Mouse (Mus musculus) embryonic stem cell, embryonic (primary cell): Measurements from ENCODE around the gene Mlx.

Source experiments
- CTCF ChIA-PET, 4 experiments: fragments of 300-600 bp in 2 of 4; fragments of 350-600 bp in 2 of 4; sonication (Branson Sonifier 250); formaldehyde crosslinking; loops; one replicate each; lab custom pipeline; 2022; ENCODE audit warnings: inconsistent platforms in 2 of 4; lab: Charles Lee
- POLR2A ChIA-PET, 4 experiments: fragments of 300-600 bp in 2 of 4; fragments of 350-600 bp in 2 of 4; sonication (Branson Sonifier 250); formaldehyde crosslinking; loops; one replicate each; lab custom pipeline; 2022; ENCODE audit warnings: antibody characterized with exemption in 4 of 4, inconsistent platforms in 1 of 4; lab: Charles Lee

Mlx gene

GRCm38 (mm10) chr11:101086756-101087681, at the start of gene Mlx:
Gene Mlx (plus strand): TSS chr11:101087277.
- ChIA-PET POLR2A (interaction anchor here (0.6 to 6.2 kb wide), 30 partner anchors 7 to 794 kb away, joined by 3 to 39 read pairs (median 5); partner anchors contain the start of genes Psmc3ip (in 3 of the 4), Naglu (in 2 of the 4), Retreg3 (in 2 of the 4) and Tubg1 (in 2 of the 4)), CTCF (interaction anchor here in 3 of 4 experiments (0.7 to 2.4 kb wide), 8 partner anchors 8 to 114 kb away, joined by 3 to 9 read pairs (median 8); partner anchors contain the start of gene Psmc3ip (in 1 of the 3))

GRCm38 (mm10) chr11:101037795-101038194, 49.3 kb upstream of the Mlx start:
- ChIA-PET POLR2A (interaction anchor here in 1 of 4 experiments (1.6 kb wide), 1 partner anchor 22 kb away, joined by 4 read pairs; no protein-coding TSS in a partner anchor), CTCF (no interaction called here)

DNA sequence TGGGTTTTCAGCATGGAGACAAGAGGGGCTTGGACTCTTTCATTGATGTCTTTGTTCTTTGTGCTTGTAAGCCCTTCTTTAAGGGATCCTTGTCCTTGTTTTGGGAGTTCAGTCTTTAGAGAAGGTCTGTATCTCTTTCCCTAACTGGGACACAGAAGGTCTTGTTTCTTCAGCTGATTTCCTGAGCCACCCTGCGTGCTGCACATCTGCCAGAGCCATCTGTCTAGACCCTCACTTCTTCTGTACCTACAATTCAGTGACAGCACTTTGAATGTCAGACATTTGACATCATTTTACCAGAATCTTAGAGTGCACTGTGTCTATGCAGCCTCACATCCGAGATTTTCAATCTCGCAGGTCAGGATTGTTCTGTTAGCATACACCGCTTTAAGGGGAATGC, 41.3 kb upstream of the Mlx start:
- ChIA-PET CTCF (interaction anchor here in 2 of 4 experiments (1.0 to 1.4 kb wide), 2 partner anchors 12 kb away, joined by 4 to 5 read pairs; no protein-coding TSS in a partner anchor), POLR2A (interaction anchor here in 1 of 4 experiments (1.6 kb wide), 1 partner anchor 9 kb away, joined by 3 read pairs; no protein-coding TSS in a partner anchor)

- POLR2A ChIA-PET = interaction anchor here in 1 of 4 experiments (1.6 kb wide), 1 partner anchor 9 kb away, joined by 3 read pairs; no protein-coding TSS in a partner anchor
- CTCF ChIA-PET = interaction anchor here in 2 of 4 experiments (1.0 to 1.4 kb wide), 2 partner anchors 11 to 12 kb away, joined by 4 to 5 read pairs; no protein-coding TSS in a partner anchor
These were observed 40.6 kb upstream of the Mlx start for GRCm38 (mm10) chr11:101046440-101046839.

DNA sequence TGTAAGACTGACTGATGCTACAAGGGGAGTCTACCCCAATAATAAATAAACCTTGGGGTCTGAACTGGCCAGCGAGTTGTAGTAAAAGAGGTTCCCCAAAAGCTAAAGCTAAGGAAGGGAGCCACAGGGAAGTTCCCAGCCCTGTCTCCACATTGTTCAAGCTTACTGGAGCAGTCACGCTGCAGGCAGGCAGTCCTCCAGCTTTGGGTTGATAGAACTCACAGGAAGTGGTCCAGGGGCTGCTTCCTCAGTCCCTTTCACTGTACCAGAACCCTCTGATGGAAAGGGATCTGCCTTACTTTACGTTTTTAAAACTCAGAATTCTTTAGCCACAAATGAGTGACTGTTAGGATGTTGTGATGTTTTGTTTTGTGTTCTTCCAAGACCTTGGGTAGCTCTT, 39.6 kb upstream of the Mlx start:
- ChIA-PET POLR2A (interaction anchor here in 1 of 4 experiments (1.0 to 2.6 kb wide), 4 partner anchors 10 to 49 kb away, joined by 3 to 6 read pairs (median 3); partner anchors contain the start of gene Coasy), CTCF (interaction anchor here (1.0 to 2.4 kb wide), 7 partner anchors 8 to 64 kb away, joined by 3 to 9 read pairs (median 5); no protein-coding TSS in a partner anchor)

DNA sequence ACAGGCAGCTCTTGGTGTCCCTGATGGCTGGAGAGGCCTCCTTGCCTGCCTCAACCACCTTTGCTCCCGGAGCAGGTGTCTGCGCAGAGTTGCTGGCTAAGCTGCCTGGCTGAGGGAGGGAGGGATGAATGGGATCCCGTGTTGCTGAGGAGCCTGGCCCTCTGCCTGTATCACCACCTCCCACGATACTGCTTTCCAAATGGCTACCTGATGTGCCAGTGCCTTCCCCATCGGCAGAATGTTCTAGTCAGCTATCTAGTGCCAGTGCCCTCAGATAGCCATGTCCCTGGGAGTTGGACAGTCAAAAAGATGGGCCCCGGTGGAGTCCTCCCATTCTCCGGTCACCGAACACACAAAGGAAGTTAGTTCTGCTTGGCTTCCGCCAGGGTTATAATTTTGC, 36.7 kb upstream of the Mlx start:
- ChIA-PET CTCF (interaction anchor here in 2 of 4 experiments (0.7 to 0.8 kb wide), 2 partner anchors 8 to 72 kb away, joined by 3 read pairs; no protein-coding TSS in a partner anchor), POLR2A (interaction anchor here in 1 of 4 experiments (1.2 to 1.3 kb wide), 2 partner anchors 19 to 80 kb away, joined by 3 read pairs; partner anchors contain the start of genes Cavin1 and Naglu)

DNA sequence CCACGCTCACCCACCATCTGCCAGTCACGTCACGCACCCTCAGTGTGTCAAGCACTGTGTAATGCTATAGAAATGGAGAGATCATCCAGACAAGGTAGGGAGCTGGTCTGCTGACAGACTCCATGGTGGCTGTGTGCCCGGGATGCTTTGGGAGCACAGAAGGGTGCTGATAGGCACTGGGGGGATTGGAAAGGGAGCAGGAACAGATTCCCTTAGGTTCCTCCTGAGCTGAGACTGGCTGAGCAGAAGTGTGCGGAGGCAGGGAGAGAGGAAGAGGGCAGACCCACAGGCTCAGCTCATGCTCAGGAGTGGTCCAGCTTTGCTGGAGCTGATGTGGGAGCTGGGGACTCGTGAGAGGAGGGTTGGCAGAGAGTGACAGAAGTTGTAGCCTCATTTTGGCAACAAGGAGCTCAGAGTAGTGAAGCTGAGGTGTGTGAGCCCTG, 36.0 kb upstream of the Mlx start:
- ChIA-PET POLR2A (no interaction called here), CTCF (interaction anchor here in 3 of 4 experiments (0.6 to 2.1 kb wide), 3 partner anchors 16 to 197 kb away, joined by 3 to 12 read pairs (median 4); no protein-coding TSS in a partner anchor)

DNA sequence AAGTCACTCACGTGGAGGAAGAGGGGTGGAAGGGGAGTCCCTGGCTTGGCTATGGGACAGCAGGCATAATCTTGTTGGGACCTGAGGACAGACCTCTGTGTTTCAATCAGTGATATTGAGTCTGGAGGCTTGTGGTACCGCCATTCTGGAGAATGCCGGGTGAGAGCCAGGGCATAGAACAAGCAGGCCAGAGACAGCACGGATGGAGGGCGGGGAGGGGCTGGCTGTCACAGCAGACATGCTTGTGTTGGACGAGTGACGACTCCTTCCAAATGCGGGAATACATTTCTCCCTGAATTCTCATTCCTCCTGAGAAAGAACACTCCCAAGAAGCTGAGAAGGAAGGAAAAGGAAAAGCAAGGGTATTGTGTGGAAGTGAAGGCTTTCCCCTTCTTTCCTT, 35.5 kb upstream of the Mlx start:
- ChIA-PET POLR2A (no interaction called here), CTCF (interaction anchor here in 3 of 4 experiments (0.6 to 2.1 kb wide), 5 partner anchors 15 to 197 kb away, joined by 3 to 12 read pairs (median 4); no protein-coding TSS in a partner anchor)

DNA sequence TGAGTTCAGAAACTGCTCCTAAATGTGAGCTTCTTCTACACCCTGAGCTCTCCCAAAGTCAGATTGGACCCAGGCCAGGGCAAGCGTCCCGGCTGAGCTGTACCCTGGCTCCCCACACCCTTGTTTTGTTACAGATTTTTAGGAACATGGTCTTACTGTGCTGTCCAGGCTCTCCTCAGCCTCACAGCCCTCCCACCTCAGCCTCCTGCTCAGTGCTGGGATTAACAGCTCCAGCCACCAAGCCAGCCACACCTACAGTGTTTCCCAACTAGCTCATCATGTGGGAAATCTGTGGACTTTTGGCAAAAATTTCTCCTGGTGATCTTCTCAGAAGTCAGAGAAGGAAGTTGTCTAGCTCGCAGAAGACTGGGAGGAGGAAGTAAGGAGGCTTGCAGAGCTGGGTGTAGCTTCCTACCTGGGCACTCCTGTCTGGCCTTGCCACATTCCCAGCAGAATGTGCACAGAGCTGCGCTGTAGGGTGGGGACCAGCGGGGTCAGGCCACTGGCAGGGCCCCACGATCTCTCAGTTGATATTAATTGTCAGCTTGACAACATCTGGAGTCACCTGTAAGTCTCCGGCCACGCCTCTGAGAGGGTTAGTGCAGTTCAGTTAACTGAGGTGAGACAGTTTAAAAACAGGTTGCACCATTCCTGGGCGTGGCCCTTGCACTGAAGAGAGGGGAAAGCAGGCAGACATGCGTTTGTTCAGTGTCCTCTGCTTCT, 34.2 kb upstream of the Mlx start:
- ChIA-PET POLR2A (interaction anchor here in 3 of 4 experiments (1.0 to 1.6 kb wide), 9 partner anchors 9 to 147 kb away, joined by 3 to 7 read pairs (median 3); partner anchors contain the start of gene Atp6v0a1 (in 2 of the 3)), CTCF (interaction anchor here in 3 of 4 experiments (0.5 to 2.1 kb wide), 11 partner anchors 14 to 308 kb away, joined by 3 to 12 read pairs (median 4); no protein-coding TSS in a partner anchor)

DNA sequence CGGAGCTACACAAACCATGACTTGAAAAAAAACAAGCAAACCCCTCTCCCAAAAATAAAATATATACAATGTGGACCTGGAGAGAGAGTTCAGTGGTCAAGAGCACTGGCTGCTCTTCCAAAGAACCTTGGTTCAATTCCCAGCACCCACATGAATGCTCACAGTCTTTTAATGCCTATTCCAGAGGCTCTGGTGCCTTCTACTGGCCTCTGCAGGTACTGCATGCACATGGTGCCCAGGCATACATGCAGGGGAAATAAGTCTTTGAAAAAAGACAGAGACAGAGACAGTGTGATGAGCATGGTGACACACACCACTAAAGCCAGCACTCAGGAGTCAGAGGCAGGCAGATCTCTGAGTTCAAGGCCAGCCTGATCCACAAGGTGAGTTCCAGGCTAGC, 33.1 kb upstream of the Mlx start:
- ChIA-PET CTCF (interaction anchor here (0.6 to 1.6 kb wide), 10 partner anchors 67 to 309 kb away, joined by 3 to 7 read pairs (median 3); partner anchors contain the start of genes Plekhh3 (in 1 of the 4) and Stat3 (in 1 of the 4)), POLR2A (interaction anchor here in 1 of 4 experiments (1.0 kb wide), 1 partner anchor 60 kb away, joined by 3 read pairs; no protein-coding TSS in a partner anchor)

- ChIA-PET CTCF (interaction anchor here in 3 of 4 experiments (0.5 to 5.3 kb wide), 11 partner anchors 8 to 116 kb away, joined by 3 to 39 read pairs (median 3); partner anchors contain the start of gene Plekhh3 (in 1 of the 3)), POLR2A (interaction anchor here in 2 of 4 experiments (0.9 to 1.4 kb wide), 7 partner anchors 9 to 84 kb away, joined by 3 to 9 read pairs (median 3); partner anchors contain the start of genes Cavin1 (in 1 of the 2) and Naglu (in 1 of the 2))
These were observed 31.7 kb upstream of the Mlx start for GRCm38 (mm10) chr11:101055418-101055817.

- ChIA-PET POLR2A (interaction anchor here in 2 of 4 experiments (0.6 to 2.0 kb wide), 9 partner anchors 10 to 674 kb away, joined by 3 to 8 read pairs (median 3); partner anchors contain the start of gene Naglu (in 1 of the 2)), CTCF (interaction anchor here (0.5 to 5.3 kb wide), 26 partner anchors 9 to 909 kb away, joined by 3 to 51 read pairs (median 6); partner anchors contain the start of genes Naglu (in 2 of the 4) and Atp6v0a1 (in 1 of the 4))
These were observed 30.2 kb upstream of the Mlx start for GRCm38 (mm10) chr11:101056885-101057284.

- CTCF ChIA-PET = interaction anchor here (0.5 to 5.3 kb wide), 110 partner anchors 8 to 1272 kb away, joined by 3 to 51 read pairs (median 4); partner anchors contain the start of genes Naglu (in 4 of the 4), Atp6v0a1 (in 2 of the 4), Coasy (in 2 of the 4) and Tubg2 (in 2 of the 4)
- POLR2A ChIA-PET = interaction anchor here in 3 of 4 experiments (0.5 to 2.0 kb wide), 21 partner anchors 9 to 738 kb away, joined by 3 to 7 read pairs (median 3); partner anchors contain the start of genes Naglu (in 2 of the 3), Atp6v0a1 (in 1 of the 3), Coasy (in 1 of the 3) and Eif1 (in 1 of the 3)
These were observed 29.2 kb upstream of the Mlx start for GRCm38 (mm10) chr11:101057860-101058259.

DNA sequence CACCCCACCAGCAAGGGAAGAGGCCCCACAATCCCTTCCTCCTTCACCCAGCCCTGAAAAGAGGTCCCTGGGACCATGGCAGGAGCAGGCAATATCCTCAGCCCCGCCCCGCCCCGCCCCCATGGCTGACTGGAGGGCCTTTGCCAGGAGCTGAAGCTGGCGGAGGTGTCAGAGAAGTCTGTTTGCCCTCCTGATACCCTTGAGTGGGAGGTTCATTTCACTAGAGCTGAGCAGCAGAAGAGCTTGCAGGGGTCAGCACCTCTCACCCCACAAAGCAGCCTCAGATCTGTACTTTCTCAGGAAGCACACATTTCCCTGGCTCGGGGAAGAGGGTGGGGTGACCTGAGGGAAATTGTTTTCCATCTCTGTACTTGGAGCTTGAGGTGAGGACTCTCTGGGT, 28.4 kb upstream of the Mlx start:
- ChIA-PET CTCF (interaction anchor here (0.5 to 5.3 kb wide), 41 partner anchors 8 to 400 kb away, joined by 3 to 51 read pairs (median 4); partner anchors contain the start of genes Naglu (in 3 of the 4), Atp6v0a1 (in 1 of the 4), Becn1 (in 1 of the 4) and Cavin1 (in 1 of the 4)), POLR2A (interaction anchor here (0.6 to 2.5 kb wide), 20 partner anchors 8 to 739 kb away, joined by 3 to 12 read pairs (median 4); partner anchors contain the start of genes Naglu (in 3 of the 4), Atp6v0a1 (in 1 of the 4), Coasy (in 1 of the 4) and Eif1 (in 1 of the 4))

- CTCF ChIA-PET = interaction anchor here (0.5 to 5.3 kb wide), 14 partner anchors 10 to 335 kb away, joined by 3 to 51 read pairs (median 4); partner anchors contain the start of genes Naglu (in 3 of the 4) and Becn1 (in 1 of the 4)
- POLR2A ChIA-PET = interaction anchor here in 3 of 4 experiments (0.6 to 2.5 kb wide), 9 partner anchors 10 to 385 kb away, joined by 3 to 12 read pairs (median 6); partner anchors contain the start of genes Naglu (in 3 of the 3), Coasy (in 1 of the 3), Retreg3 (in 1 of the 3) and Tubg1 (in 1 of the 3)
These were observed 27.6 kb upstream of the Mlx start for GRCm38 (mm10) chr11:101059473-101059872.
